Mouse (Mus musculus): ENCODE measurements around the gene Trarg1. TPM values are rescaled to one million over a fixed set of nuclear protein-coding genes. Genes with fewer than 3 reads are reported as not detected.
A peak's percentile ranks its signal among the peaks of the same experiment; 100 is the strongest.

Trarg1 gene
- total RNA-seq, 2 experiments from 2014 or later = 5.0 to 5.1 TPM

DNA sequence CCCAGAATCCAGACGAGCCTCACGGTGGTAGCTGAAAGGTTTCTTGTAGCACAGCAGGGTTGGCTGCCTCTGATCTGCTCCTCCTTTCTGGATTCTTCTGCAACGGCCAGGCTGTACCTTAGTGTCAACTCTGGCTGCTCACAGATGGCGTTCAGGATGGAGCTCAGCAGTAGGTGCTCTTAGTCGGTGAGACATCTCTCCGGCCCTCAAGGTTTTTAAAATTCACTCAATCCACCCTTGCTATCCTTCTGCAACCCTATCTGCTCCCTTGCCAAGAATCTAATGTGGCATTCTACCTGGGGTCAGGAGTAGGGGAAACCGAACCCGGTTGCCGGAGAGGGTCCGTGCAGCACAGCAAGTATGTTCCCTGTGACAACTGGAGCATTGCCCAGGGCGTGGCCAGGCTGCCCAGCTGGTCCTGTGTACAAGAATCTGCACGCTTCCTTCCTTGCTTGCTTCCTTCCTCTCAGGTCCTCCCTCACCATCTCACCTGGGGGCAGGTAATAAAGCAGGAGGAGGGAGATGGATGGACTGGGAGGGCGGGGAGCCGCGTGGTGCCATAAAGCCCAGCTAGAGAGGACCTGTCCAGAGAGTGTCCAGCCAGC lies 7.6 kb upstream of the Trarg1 start, which contains the start of gene Bhlha9:
Gene Bhlha9 (plus strand): TSS at position 600 of the 605 bp plus-strand sequence.
- intact Hi-C loops (cut with DNase I) = no loop called here
- no peak for DNase-seq

DNA sequence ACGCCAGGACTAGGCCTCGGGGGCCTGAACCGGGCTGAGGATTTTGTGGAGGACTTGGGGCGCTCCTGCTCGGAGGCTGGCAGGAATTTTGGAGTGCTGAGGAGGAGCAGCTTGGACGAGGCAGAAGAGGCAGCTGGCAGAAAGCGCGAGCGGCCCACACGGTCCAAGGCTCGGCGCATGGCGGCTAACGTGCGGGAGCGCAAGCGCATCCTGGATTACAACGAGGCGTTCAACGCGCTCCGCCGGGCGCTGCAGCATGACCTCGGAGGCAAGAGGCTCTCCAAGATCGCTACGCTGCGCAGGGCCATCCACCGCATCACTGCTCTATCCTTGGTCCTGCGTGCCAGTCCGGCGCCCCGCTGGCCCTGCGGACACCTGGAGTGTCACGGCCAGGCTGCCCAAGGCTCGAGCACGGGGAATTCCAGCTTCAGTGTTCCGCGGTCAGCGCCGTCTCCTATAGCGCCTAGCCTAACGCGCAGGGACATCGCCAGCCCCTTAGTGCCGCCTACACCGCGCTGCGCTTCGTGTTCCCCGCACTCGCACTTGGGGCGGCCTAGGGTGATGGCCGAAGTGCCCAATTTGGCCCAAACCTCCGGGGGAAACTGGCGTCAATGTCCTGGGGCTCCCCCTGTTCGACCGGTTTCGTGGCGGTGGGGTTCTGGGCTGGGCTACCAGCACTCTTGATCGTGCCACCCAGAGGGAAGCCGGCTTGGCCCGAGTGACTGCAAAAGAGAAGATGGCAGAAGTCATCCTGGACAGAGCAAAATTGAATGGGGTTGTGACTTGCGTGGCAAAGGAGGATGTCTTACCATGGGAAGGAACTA lies 6.8 kb upstream of the Trarg1 start:
- intact Hi-C loops (cut with DNase I) = no loop called here
- no peak for DNase-seq

DNA sequence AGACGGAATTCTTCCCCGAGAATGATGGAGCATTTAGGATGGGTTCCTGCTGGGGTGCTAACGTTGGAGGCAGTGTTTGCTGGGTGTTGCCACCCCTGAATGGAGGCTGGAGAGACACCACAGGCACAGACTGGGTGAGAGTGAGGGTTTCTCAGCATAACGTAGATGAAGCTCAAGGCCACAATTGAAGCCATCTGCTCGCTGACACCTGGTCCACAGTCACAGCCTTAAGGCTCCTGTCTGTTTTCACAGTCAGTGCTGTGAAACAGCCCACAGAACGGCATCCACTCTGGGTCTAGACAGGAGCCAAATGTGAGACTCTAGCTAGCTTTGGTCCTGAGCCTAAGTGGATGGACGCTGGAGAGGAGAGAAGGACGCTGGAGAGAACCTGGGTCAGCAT lies 5.4 kb upstream of the Trarg1 start:
- intact Hi-C loops (cut with DNase I) = no loop called here
- no peak for DNase-seq

DNA sequence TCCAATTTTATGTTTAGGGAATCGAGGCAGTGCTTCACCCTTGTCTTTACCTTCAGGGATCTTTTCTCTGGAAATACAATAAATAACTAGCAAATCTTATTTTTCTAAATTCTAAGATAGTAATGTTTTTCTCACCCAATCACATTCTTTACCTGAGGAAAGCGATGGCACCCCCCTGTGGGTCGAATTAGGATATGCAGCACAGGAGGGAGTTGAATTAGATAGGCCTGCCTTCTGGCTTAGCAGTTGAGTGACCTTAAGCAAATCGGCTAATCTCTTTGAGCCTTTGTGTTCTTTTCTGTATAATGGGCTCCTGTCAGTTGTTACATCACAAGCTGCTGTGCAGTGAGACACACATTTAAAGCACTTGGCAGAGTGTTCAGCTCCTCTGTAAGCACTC lies 4.9 kb upstream of the Trarg1 start:
- intact Hi-C loops (cut with DNase I) = loop anchor here (5.0 kb wide), 1 partner anchor 223 kb away; no protein-coding TSS in a partner anchor
- no peak for DNase-seq

DNA sequence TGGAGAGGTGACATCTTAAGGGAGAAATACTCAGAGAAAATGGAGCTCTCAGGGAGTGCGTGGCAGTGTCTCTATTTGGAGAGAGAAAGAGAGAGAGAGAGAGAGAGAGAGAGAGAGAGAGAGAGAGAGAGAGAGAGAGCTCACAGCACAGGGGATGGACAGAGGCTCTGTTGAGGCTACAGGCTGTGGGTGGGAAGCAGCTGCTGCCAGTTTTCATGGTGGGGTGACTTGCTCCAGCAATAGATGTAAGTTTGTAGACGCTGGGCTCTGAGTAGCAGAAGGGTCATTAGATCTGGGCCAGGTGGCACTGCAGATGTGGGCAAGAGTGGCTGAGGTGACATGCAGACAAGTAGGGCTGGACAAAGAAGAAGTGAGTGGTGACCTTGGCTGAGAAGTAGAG lies 6.0 kb downstream of the Trarg1 start:
- no peak for DNase-seq
- intact Hi-C loops (cut with DNase I) = no loop called here

DNA sequence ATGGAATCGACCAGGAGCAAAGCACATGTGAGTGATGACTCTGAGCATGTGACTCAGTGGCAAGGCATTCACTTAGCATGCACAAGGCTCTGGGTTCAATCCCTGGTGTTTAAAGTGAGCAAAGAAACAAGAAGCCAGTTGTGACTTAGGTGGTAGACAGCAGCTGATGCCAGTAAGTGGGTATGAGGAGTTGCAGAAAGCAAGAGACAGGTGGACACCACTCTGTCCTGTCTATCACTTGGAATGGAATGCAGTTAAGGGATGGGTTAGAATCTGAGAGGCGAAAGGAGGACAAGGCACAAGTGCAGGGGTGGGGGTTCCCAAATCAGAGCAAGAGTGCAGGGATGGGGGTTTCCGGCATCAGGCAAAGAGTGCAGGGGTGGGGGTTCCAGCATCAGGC lies 12.5 kb downstream of the Trarg1 start:
- intact Hi-C loops (cut with DNase I) = no loop called here
- no peak for DNase-seq

DNA sequence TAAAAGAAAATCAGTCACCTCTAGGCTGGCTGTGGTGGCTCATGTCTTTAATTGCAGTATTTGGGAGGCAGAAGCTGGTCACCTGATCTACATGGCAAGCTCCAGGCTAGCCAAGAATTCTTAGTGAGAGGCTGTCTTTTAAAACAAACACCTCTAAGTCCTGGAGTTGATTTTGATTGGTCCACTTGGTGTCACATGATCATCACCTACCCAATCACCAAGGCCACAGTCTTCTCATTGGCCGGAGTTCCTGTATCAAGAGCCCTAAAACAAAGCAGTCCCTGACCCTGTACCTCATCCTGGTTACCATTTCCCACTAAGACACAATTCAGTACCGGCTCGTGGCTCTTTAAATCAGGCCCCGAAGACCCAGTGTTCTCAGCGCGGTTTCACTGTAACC lies 16.2 kb downstream of the Trarg1 start:
- no peak for DNase-seq
- intact Hi-C loops (cut with DNase I) = no loop called here

DNA sequence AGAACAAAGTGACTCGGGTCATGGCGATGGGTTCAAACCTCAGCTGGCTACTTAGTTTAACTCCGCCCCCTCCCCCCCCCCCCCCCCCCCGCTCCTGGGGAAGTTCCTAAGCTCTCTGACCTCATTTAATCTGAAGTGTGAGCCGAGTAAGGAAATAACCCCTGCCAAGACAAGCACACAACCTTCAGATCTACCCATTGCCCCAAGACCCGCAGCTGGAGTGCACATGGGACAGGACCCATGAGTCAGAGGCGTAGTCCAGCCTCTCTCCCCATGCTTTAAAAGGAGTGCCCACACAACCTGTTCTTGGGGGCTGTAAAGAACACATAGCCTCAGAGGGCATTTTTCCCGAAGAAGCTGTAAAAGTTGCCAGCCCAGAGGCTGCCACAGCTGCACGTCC lies 20.0 kb downstream of the Trarg1 start:
- DNase-seq = no peak
- intact Hi-C loops (cut with DNase I) = no loop called here

DNA sequence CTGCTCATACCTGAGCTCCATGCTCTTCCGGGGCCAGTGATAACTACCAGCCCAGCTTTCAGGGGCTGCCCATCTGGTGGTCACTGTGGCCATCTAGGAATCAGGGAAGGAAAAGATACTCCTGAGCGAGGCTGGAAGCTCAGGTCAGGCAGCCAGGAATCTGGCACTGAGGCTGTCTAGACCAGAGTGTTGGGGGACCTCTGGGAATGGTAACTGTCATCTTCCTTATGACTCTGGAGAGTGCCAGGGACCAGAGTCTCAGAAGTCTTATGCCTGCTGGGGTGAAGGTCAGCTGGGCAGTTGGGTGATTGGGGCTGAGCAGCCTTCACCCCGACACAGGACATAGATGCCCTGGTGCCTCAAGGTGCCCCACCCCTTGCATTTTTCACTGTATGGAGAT lies 28.0 kb downstream of the Trarg1 start:
- no peak for DNase-seq
- intact Hi-C loops (cut with DNase I) = no loop called here

DNA sequence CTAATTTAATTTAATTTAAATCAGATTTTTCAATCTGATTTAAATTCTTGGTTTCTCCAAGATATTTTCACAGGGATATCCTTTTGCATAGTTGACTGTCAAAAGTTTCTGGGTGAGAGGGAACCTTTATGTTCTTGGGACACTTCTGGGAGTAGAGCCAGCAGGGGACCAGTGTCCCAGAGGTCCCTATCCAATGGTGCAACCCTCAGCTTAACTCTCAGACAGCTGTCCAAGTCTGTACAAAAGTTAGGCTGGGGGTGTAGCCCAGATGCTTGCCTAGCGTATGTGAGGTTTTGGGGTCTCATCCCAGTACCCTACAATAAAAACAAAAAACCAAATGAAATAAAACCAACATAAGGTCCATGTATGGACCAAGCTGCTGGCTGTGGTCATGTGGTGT lies 28.5 kb downstream of the Trarg1 start:
- DNase-seq = peak; percentile 23 to 27
- intact Hi-C loops (cut with DNase I) = no loop called here

DNA sequence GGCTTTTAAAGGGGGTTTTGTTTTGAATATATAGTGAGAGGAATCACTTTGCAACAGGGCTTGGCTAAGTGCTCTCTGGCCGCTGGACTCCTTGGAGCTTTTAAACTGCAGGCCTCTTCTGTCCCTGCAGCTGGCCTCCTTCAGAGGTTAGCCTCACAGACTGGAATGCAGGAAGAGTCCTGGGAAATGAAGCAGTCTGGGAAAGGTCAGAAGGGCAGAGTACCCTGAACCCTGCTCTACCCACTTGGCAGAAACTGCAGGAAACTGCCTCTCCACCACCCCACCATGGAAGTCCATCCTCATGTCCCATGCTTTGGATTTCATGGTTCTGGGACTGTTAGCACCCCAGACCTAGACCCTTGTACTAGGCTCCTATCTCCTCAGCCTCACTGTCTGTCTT lies 29.3 kb downstream of the Trarg1 start:
- intact Hi-C loops (cut with DNase I) = no loop called here
- peak in 1 of 2 experiments; percentile 10 for DNase-seq

DNA sequence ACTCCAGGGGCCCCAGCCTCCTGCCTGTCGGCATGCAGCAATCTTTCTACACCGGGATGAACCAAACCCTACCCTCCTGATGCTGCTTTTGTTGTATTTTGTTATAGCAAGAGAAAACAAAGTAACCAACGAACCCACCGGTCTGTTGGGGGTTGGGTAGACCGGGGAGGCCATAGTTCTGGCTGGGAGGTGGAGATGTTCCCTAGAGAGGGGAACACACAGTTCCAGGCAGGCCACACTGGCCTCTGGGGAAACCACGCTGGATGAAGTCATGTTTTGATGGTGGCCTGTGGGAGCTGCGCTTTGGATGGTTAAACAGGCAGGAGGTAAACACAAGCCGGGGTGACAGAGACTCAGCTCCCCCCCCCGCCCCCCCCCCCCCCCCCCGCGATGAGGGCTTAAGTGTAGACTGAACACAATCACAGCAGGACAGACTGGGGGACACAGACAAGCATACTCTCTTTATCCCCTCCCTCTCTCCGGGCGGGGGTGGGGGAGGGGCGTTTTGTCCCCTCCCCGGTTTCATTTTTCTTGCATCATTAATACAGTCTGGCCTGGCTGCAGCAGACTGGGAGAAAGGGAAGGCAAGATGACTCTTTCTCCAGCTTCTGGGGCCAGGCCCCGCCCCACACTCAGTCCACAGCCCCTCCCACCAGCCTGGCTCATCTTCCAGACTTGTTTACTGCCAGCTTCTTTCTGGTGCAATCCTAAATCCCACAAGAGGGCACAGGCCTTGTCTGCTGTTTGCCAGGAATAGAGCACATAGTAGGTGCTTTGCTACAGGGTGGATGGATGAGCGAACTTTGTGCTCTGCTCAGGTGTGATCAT lies 30.2 kb downstream of the Trarg1 start:
- DNase-seq = peak; percentile 39 to 48
- intact Hi-C loops (cut with DNase I) = no loop called here

DNA sequence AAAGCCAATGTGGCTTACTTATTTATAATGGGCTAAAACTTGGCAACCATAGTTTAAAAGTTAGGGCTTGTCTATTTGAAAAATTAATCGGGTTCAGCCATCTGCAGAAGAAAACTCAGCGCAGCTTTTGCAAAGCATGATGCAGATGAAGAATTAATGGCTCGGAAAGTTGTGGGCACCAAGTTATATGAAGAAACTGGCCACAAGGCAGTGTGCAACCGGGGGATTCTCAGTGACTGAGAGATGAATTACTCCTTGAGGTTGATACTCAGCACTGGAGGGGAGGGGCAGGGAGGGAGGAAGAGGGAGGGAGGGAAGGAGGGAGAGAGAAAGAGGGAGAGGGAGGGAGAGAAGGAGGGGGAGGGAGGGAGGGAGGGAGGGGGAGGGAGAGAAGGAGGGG lies 37.4 kb downstream of the Trarg1 start:
- DNase-seq = no peak
- intact Hi-C loops (cut with DNase I) = no loop called here

DNA sequence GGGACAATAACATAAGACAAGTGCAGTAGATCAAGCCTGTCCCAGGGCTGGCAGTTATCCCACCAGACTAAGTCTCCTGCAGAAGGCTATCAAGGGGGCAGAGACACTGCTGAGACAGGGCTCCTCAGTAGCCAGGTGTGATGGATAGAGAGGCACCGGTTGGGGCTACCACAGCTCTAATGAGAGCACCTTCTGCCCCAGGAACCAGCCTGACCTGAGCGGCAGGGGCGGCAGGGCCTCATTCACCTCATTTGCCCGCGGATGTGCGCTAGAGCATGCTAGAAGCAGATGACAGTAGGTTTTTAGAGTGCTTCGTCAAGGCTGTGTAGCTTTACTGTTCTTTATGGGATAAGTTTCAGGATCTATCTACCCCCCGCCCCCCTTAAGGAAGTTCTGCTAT lies 44.3 kb downstream of the Trarg1 start:
- DNase-seq = no peak
- intact Hi-C loops (cut with DNase I) = no loop called here

DNA sequence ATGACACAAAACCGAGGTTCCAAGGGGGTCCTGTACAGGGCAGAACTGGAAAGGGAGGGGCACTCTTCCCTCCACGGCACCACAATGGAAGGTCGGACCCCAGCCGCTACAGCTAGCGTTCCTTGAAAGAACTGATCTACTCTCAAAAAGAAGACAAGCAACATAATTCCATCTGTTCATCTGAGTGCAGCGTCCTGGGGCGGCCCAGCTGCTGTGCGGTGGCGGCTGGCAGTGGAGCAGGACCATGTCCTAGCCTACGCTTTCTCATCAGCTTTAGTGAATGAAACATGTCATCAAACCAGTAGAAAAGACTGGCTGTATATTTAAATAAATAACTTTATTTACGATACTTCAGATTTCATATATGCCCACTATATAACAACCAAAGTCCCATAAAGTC lies 48.5 kb downstream of the Trarg1 start:
- no peak for DNase-seq
- intact Hi-C loops (cut with DNase I) = no loop called here

DNA sequence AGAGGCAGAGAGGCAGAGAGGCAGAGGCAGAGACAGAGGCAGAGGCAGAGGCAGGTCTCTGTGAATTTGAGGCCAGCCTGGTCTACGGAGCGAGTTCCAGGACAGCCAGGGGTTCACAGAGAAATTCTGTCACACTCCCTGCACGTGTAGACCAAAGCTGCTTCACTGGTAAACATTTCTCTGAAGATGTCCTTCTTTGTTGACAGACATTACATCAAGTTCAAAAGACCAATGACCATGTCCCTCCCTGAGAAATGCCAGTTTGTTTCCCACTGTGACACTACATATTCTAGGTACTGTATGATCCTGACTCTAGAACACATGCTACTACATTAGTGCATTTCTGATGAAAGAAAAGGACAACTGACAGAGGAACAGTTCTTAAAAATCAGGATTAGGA lies 51.0 kb downstream of the Trarg1 start:
- no peak for DNase-seq
- intact Hi-C loops (cut with DNase I) = no loop called here

DNA sequence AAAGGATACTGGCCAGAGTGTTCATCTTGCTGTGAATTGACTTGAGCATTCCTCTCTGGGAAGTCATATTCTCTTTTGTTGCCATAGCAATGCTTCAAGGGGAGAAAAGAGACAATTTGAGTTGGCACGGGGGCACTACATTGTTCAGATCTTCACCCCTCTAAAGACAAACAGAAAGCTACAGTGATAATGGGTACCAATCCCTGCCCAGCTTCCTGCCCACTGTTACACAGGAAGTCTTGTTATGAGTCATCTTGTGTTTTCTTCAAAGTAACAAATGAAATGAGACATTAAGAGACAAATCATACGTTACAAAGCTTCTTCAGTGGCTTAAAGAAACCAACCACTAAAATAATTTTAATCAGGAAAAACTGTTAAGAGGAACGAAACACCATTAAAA lies 55.0 kb downstream of the Trarg1 start:
- no peak for DNase-seq
- intact Hi-C loops (cut with DNase I) = no loop called here

DNA sequence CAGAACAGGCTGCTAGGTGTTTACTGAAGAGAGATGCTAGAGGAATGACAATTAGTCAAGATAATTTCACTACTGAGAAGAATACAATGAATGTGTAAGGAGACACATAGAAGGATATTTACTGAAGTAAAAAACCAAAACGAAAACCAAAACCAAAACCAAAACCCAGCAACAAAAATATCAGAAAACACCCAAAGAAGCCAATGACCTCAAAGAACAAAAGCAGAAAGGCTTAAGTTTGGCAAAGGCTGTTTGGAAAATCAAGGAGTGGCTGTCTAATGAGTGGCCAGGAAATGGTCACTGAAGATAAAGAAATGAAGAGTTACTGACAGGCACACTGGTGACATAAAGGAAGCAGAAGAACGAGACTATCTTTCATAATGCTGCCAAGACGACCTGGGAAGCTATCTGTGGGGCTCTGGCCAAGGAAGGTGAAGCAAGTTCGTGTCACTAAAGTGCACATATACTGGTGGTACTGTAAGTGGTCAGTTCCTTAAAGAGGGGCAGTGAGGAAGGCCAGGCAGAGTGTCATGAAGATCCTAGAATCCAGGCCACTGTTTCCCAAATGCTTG lies 56.2 kb downstream of the Trarg1 start:
- intact Hi-C loops (cut with DNase I) = no loop called here
- no peak for DNase-seq

DNA sequence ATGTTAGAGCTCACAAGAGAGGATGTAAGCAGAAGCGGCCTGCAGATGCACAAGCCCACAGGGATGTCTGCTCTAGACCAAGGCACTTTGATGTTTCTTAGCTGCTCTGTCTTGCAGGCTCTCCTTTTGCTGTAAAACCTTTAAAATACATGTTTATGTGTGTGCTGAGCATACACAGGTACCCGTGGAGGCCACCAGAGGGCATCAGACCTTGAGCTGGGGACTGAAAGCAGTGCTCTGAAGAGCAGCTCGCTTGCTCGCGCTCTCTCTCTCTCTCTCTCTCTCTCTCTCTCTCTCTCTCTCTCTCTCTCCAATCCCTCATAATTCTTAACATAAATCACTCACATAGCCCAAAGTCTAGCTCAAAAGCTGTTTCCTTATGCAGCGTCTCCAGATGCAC lies 59.5 kb downstream of the Trarg1 start:
- peak in 1 of 2 experiments; percentile 20 for DNase-seq
- intact Hi-C loops (cut with DNase I) = no loop called here

DNA sequence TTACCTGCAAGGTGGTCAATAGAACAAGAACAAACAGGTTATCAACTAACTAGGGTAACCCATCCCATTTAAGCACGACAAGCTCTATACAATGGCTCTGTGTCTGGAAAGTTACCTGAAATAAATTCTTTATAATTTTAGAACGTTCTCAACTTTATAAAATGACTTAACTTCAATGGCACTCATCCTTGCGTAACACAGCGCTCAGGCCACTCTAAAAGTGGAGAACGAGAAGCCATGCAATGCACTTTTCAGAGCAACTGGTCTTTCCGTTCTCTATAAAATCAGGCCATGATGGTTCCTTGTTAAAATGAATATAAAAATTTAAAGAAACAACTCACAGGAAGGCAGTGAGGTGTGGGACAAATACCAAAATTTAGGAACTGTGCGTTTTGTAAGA lies 62.9 kb downstream of the Trarg1 start:
- intact Hi-C loops (cut with DNase I) = no loop called here
- no peak for DNase-seq

DNA sequence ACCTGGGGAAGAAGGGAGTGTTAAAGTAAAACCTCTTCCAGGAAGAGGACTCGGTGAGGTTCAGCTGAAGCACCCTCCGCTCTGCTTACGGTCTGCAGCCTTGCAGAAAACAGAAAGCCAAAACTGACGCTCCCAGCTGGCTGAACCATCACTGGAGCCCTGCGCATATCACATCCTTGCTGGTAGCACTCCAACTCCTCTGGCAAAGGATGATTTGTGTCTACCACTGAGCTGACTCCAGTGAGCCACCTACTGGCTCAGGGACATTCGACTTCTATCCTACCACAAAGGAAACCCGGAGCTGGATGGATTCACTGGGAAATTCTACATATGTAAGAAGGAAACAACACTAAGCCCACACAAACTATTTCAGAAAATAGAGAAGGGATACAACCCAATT lies 64.9 kb downstream of the Trarg1 start:
- intact Hi-C loops (cut with DNase I) = no loop called here
- DNase-seq = peak; percentile 57 to 75
